Mouse (Mus musculus): ENCODE results near the gene Aldh18a1. TPM values are rescaled to one million over a fixed set of nuclear protein-coding genes. Genes with fewer than 3 reads are reported as not detected.

The Aldh18a1 gene
- polyA plus RNA-seq (2017; shearing (Covaris generic)): 89.2 TPM

GRCm38 (mm10) chr19:40588293-40588654 lies at the start of gene Aldh18a1:
Gene Aldh18a1, minus strand, starts transcription at chr19:40588463.

GRCm38 (mm10) chr19:40611830-40612506 lies 23.7 kb upstream of the Aldh18a1 start, which contains the start of the genes Tctn3 and Entpd1:
Gene Tctn3, minus strand, starts transcription at chr19:40612233.
Gene Entpd1, plus strand, starts transcription at chr19:40612366.

GRCm38 (mm10) chr19:40513632-40514078 lies 74.6 kb downstream of the Aldh18a1 start, which contains the start of gene Sorbs1:
Gene Sorbs1, minus strand, starts transcription at chr19:40513779.

Other genes starting within 250 kb of the Aldh18a1 start
- 25.4 TPM for gene Sorbs1, start 74.7 kb downstream of the Aldh18a1 start, polyA plus RNA-seq (2017; shearing (Covaris generic))
- 11.9 TPM for gene Tctn3, start 23.8 kb upstream of the Aldh18a1 start, polyA plus RNA-seq (2017; shearing (Covaris generic))
- gene Entpd1, start 23.9 kb upstream of the Aldh18a1 start, polyA plus RNA-seq (2017; shearing (Covaris generic)): 56.2 TPM
- gene Cc2d2b, start 160.3 kb upstream of the Aldh18a1 start, polyA plus RNA-seq (2017; shearing (Covaris generic)): 2.8 TPM
- gene Ccnj, start 242.8 kb upstream of the Aldh18a1 start, polyA plus RNA-seq (2017; shearing (Covaris generic)): 1.8 TPM

All from activated CD4-positive, CD25-positive, alpha-beta regulatory T cell, adult 9 weeks (primary cell).